Mouse (Mus musculus) lung, embryonic 14.5 days (tissue): ENCODE data around the gene Tmc7. TPM values are rescaled to one million over a fixed set of nuclear protein-coding genes. Genes with fewer than 3 reads are reported as not detected.

Source experiments
- ATAC-seq: fragments of 200-750 bp; cut with Nextera tagmentation; 2 replicates; pipeline ENCODE4 v1.8.0; 2017; ENCODE audit warnings: mild to moderate bottlenecking, moderate TSS enrichment, moderate library complexity; ENCODE audit not compliant: insufficient read depth
- DNase-seq: peaks from one replicate; pipeline ENCODE4 v3.0.0-alpha.2; 2015
- H3K27ac ChIP-seq: fragments of 300-500 bp; sonication (generic); 2 replicates; pipeline ENCODE4 v1.5.1; 2014; ENCODE audit warnings: low read depth, mild to moderate bottlenecking, moderate library complexity
- H3K27me3 ChIP-seq: fragments of 300-500 bp; sonication (generic); 2 replicates; pipeline ENCODE4 v1.6.1; 2014; ENCODE audit warnings: low read length, control low read depth; ENCODE audit not compliant: insufficient read depth
- H3K36me3 ChIP-seq: fragments of 300-500 bp; sonication (generic); 2 replicates; pipeline ENCODE4 v1.6.1; 2014; ENCODE audit warnings: control low read depth; ENCODE audit not compliant: insufficient read depth
- H3K4me1 ChIP-seq: fragments of 300-500 bp; sonication (generic); 2 replicates; pipeline ENCODE4 v1.6.1; 2014; ENCODE audit warnings: antibody characterized with exemption, control low read depth; ENCODE audit not compliant: insufficient read depth
- H3K4me2 ChIP-seq: fragments of 300-500 bp; sonication (generic); 2 replicates; pipeline ENCODE4 v1.6.1; 2014; ENCODE audit warnings: mild to moderate bottlenecking
- H3K4me3 ChIP-seq: fragments of 300-500 bp; sonication (generic); 2 replicates; pipeline ENCODE4 v1.5.1; 2014; ENCODE audit warnings: low read depth, low read length
- H3K9ac ChIP-seq: fragments of 300-500 bp; sonication (generic); 2 replicates; pipeline ENCODE4 v1.6.1; 2014
- H3K9me3 ChIP-seq: fragments of 300-500 bp; sonication (generic); 2 replicates; pipeline ENCODE4 v1.6.1; 2016; ENCODE audit warnings: low read depth, low read length, control low read depth
- CTCF ChIP-seq: IDR thresholded peaks from 2 replicates; pipeline ENCODE4 v1.5.1; 2016; ENCODE audit warnings: antibody characterized with exemption, low read depth
- WGBS: fragments of 180-500 bp; shearing (Covaris S2); extraction: QIAGEN DNeasy Blood & Tissue Kit; methylation state at CpG from one replicate; pipeline ENCODE4 v1.1.7; 2014; 5-methylcytosine and 5-hydroxymethylcytosine counted together
- polyA plus RNA-seq: library from polyadenylated mRNA; unstranded; fragments of >200 nt; fragmentation: Nextera tagmentation; extraction: Ambion mirVana; gene quantifications from 2 replicates; pipeline ENCODE4 v1.2.1, GENCODE M21; 2014

The Tmc7 gene
- polyA plus RNA-seq, 1 experiment from 2014 or later, result 2.2 TPM

GRCm38 (mm10) chr7:118491431-118492147 is 92.9 kb downstream of the Tmc7 start, which contains the start of gene Itpripl2:
TSS of gene Itpripl2 (minus strand) at chr7:118491975.
- peak within 1 kb of the TSS; percentile 93 for H3K27ac ChIP-seq
- H3K9me3 ChIP-seq, result no peaks in the 10 kb centered on the region
- H3K4me1 ChIP-seq, result peaks cover 28% of the 10 kb centered on the region
- H3K27me3 ChIP-seq, result peaks cover 10% of the 10 kb centered on the region; the same call in 1 of the 2 replicates
- under 1% methylated on average over 55 of the region's 55 CpGs for WGBS
- peak; percentile 90 for ATAC-seq
- peaks cover 19% of the 10 kb centered on the region for H3K36me3 ChIP-seq
- H3K4me3 ChIP-seq, result peak within 1 kb of the TSS; percentile 74
- DNase-seq, result peak; percentile 87
- peak within 1 kb of the TSS; percentile 95 for H3K9ac ChIP-seq
- no peak; the same call in 1 of the 2 replicates for TF ChIP-seq CTCF
- peak within 1 kb of the TSS; percentile 91 for H3K4me2 ChIP-seq

- H3K4me2 ChIP-seq, result peak overlapping the region; percentile 91
These were observed 93.7 kb downstream of the Tmc7 start for GRCm38 (mm10) chr7:118490666-118491430.

GRCm38 (mm10) chr7:118489706-118490665 is 94.5 kb downstream of the Tmc7 start:
- H3K9ac ChIP-seq, result peak overlapping the region; percentile 2; the same call in 1 of the 2 replicates
- H3K27ac ChIP-seq, result no peak overlapping the region
- DNase-seq (no peak), ATAC-seq (peak; percentile 1; the same call in 1 of the 2 replicates)
- H3K9me3 ChIP-seq, result no peaks in the 10 kb centered on the region
- 32% methylated on average over 57 of the region's 57 CpGs for WGBS
- no peak for TF ChIP-seq CTCF
- H3K4me3 ChIP-seq, result peak overlapping the region; percentile 74
- peaks cover 19% of the 10 kb centered on the region for H3K36me3 ChIP-seq
- peaks cover 28% of the 10 kb centered on the region for H3K4me1 ChIP-seq
- H3K27me3 ChIP-seq, result peaks cover 10% of the 10 kb centered on the region; the same call in 1 of the 2 replicates
- H3K4me2 ChIP-seq, result peak overlapping the region; percentile 91

More at GRCm38 (mm10) chr7:118490666-118491430, 93.7 kb downstream of the Tmc7 start:
- no peaks in the 10 kb centered on the region for H3K9me3 ChIP-seq
- peak; percentile 37 for TF ChIP-seq CTCF
- H3K27ac ChIP-seq, result peak overlapping the region; percentile 93; the same call in 1 of the 2 replicates
- peaks cover 10% of the 10 kb centered on the region; the same call in 1 of the 2 replicates for H3K27me3 ChIP-seq
- WGBS, result 3% methylated on average over 67 of the region's 67 CpGs
- H3K4me1 ChIP-seq, result peaks cover 28% of the 10 kb centered on the region
- peak; percentile 5 for ATAC-seq
- H3K9ac ChIP-seq, result peak overlapping the region; percentile 95
- peak; percentile 66 for DNase-seq
- H3K4me3 ChIP-seq, result peak overlapping the region; percentile 74
- H3K36me3 ChIP-seq, result peaks cover 19% of the 10 kb centered on the region

GRCm38 (mm10) chr7:118488060-118488664 is 96.4 kb downstream of the Tmc7 start:
- no peak for ATAC-seq
- H3K4me2 ChIP-seq, result peak overlapping the region; percentile 91
- H3K9me3 ChIP-seq, result no peaks in the 10 kb centered on the region
- no peak for TF ChIP-seq CTCF
- peaks cover 10% of the 10 kb centered on the region; the same call in 1 of the 2 replicates for H3K27me3 ChIP-seq
- peak overlapping the region; percentile 51; the same call in 1 of the 2 replicates for H3K27ac ChIP-seq
- peak; percentile 31 for DNase-seq
- peaks cover 28% of the 10 kb centered on the region for H3K4me1 ChIP-seq
- H3K36me3 ChIP-seq, result peaks cover 19% of the 10 kb centered on the region
- H3K9ac ChIP-seq, result no peak overlapping the region
- H3K4me3 ChIP-seq, result 0 out of 2 replicates have a peak overlapping the region, but pooled peaks have one; percentile 1
- 23% methylated on average over 8 of the region's 8 CpGs for WGBS

GRCm38 (mm10) chr7:118486917-118487316 is 97.6 kb downstream of the Tmc7 start:
- no peak for TF ChIP-seq CTCF
- DNase-seq (no peak), ATAC-seq (no peak)
- H3K9me3 ChIP-seq, result no peaks in the 10 kb centered on the region
- H3K27me3 ChIP-seq, result peaks cover 10% of the 10 kb centered on the region; the same call in 1 of the 2 replicates
- 57% methylated on average over 5 of the region's 5 CpGs for WGBS
- H3K4me1 ChIP-seq, result peaks cover 28% of the 10 kb centered on the region
- H3K4me3 ChIP-seq, result no peak overlapping the region
- no peak overlapping the region for H3K27ac ChIP-seq
- H3K36me3 ChIP-seq, result peaks cover 19% of the 10 kb centered on the region
- H3K4me2 ChIP-seq, result no peak overlapping the region
- H3K9ac ChIP-seq, result no peak overlapping the region

Other genes starting within 250 kb of the Tmc7 start
- gene Syt17, start 136.5 kb downstream of the Tmc7 start, polyA plus RNA-seq, result 2.2 and 2.5 TPM in 2 replicates
- gene Itpripl2, start 92.8 kb downstream of the Tmc7 start, polyA plus RNA-seq, result 4.0 and 4.1 TPM in 2 replicates
- 117 and 132 TPM in 2 replicates for gene Coq7, start 51.4 kb downstream of the Tmc7 start, polyA plus RNA-seq
- gene Tmc5, start 12.6 kb upstream of the Tmc7 start, polyA plus RNA-seq, result 0.08 TPM in 1 of 2 replicates, not detected in the other
- 102 and 106 TPM in 2 replicates for gene Gde1, start 121.0 kb upstream of the Tmc7 start, polyA plus RNA-seq
- gene Ccp110, start 127.8 kb upstream of the Tmc7 start, polyA plus RNA-seq, result 12.0 and 13.5 TPM in 2 replicates
- gene Vps35l, start 155.5 kb upstream of the Tmc7 start, polyA plus RNA-seq, result 63.4 and 66.3 TPM in 2 replicates